Mouse (Mus musculus) hindbrain, embryonic 12.5 days (tissue): ENCODE results near the gene Zfyve28. TPM values are rescaled to one million over a fixed set of nuclear protein-coding genes. Genes with fewer than 3 reads are reported as not detected.

Experiments used
- ATAC-seq: fragments of 200-750 bp; cut with Nextera tagmentation; 2 replicates; pipeline ENCODE4 v1.8.0; 2017; ENCODE audit warnings: moderate TSS enrichment; ENCODE audit not compliant: low FRiP score
- H3K27ac ChIP-seq: fragments of 300-500 bp; sonication (generic); 2 replicates; pipeline ENCODE4 v1.5.1; 2016; ENCODE audit warnings: mild to moderate bottlenecking
- H3K27me3 ChIP-seq: fragments of 300-500 bp; sonication (generic); 2 replicates; pipeline ENCODE4 v1.6.1; 2016; ENCODE audit warnings: mild to moderate bottlenecking
- H3K36me3 ChIP-seq: fragments of 300-500 bp; sonication (generic); 2 replicates; pipeline ENCODE4 v1.6.1; 2016; ENCODE audit warnings: mild to moderate bottlenecking
- H3K4me1 ChIP-seq: fragments of 300-500 bp; sonication (generic); 2 replicates; pipeline ENCODE4 v1.6.1; 2016
- H3K4me2 ChIP-seq: fragments of 300-500 bp; sonication (generic); replicated peaks from 2 replicates; pipeline ENCODE4 v1.6.1; 2016; ENCODE audit warnings: mild to moderate bottlenecking
- H3K4me3 ChIP-seq: fragments of 300-500 bp; sonication (generic); 2 replicates; pipeline ENCODE4 v1.5.1; 2016; ENCODE audit warnings: mild to moderate bottlenecking
- H3K9ac ChIP-seq: fragments of 300-500 bp; sonication (generic); 2 replicates; pipeline ENCODE4 v1.6.1; 2016; ENCODE audit warnings: mild to moderate bottlenecking, moderate library complexity
- H3K9me3 ChIP-seq: fragments of 300-500 bp; sonication (generic); replicated peaks from 2 replicates; pipeline ENCODE4 v1.6.1; 2016; ENCODE audit warnings: mild to moderate bottlenecking
- WGBS: fragments of 180-500 bp; shearing (Covaris S2); methylation state at CpG from one replicate; pipeline ENCODE4 v1.1.7; 2016; 5-methylcytosine and 5-hydroxymethylcytosine counted together
- polyA plus RNA-seq: library from polyadenylated mRNA; unstranded; fragments of >200 nt; fragmentation: Nextera tagmentation; extraction: Ambion mirVana; gene quantifications from 2 replicates; pipeline ENCODE4 v1.2.1, GENCODE M21; 2016

Gene Zfyve28
- polyA plus RNA-seq, 1 experiment from 2014 or later = 2.9 TPM

DNA sequence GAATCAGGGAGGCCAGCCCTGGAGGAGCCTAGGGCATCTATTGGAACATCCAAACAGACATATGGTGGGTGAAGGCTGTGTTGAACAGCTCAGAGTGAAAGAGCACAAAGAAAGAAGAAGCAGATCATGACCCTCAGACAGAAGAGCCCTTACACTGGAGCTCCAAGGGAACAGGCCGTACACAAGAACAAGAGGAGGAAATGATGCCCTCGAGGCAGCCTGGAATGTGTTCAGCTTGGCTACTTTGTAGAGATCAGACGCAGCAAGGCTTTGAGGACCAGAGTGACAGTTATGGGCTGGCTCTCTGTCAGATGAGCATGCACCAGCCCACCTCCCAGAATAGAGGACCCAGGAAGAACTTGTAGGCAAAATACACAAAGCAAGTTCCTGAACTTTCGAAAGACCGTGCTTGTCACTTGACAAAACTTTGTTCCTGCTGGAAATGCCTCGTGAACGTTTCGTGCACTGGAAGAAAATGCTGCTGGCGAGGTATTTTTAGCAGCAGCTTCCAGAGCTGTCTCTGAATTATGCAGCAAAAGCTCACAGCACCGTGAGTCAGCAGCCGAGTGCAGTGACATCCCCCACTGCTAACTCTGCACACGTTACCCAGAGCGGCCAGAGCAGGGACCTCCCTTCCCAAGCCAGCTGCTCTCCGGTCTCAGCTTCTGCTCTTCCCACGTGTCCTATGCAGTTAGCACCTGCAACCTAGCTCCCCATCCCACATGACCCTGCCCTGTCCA is 45.9 kb downstream of the Zfyve28 start:
- no peaks in the 10 kb centered on the region for H3K27me3 ChIP-seq
- H3K27ac ChIP-seq = no peak overlapping the region
- no peak for ATAC-seq
- H3K4me2 ChIP-seq = no peak overlapping the region
- H3K9me3 ChIP-seq = no peaks in the 10 kb centered on the region
- H3K9ac ChIP-seq = no peak overlapping the region
- no peaks in the 10 kb centered on the region for H3K36me3 ChIP-seq
- H3K4me3 ChIP-seq = no peak overlapping the region
- H3K4me1 ChIP-seq = peaks cover 6% of the 10 kb centered on the region; the same call in 1 of the 2 replicates
- 49% methylated on average over 15 of the region's 15 CpGs for WGBS

GRCm38 (mm10) chr5:34238444-34238843 is 49.8 kb downstream of the Zfyve28 start:
- ATAC-seq = no peak
- Histone ChIP-seq H3K9ac (no peak overlapping the region), H3K36me3 (no peaks in the 10 kb centered on the region), H3K27me3 (no peaks in the 10 kb centered on the region), H3K4me1 (peaks cover 6% of the 10 kb centered on the region; the same call in 1 of the 2 replicates), H3K27ac (no peak overlapping the region), H3K4me2 (no peak overlapping the region), H3K9me3 (no peaks in the 10 kb centered on the region), H3K4me3 (no peak overlapping the region)
- WGBS = 90% methylated on average over 6 of the region's 6 CpGs

- no peak overlapping the region for H3K4me2 ChIP-seq
- no peak overlapping the region for H3K27ac ChIP-seq
- no peak overlapping the region for H3K9ac ChIP-seq
- H3K9me3 ChIP-seq = no peaks in the 10 kb centered on the region
- 53% methylated on average over 10 of the region's 10 CpGs for WGBS
- no peaks in the 10 kb centered on the region for H3K27me3 ChIP-seq
- no peaks in the 10 kb centered on the region for H3K4me1 ChIP-seq
- no peak for ATAC-seq
- H3K4me3 ChIP-seq = no peak overlapping the region
- H3K36me3 ChIP-seq = no peaks in the 10 kb centered on the region
Measured at GRCm38 (mm10) chr5:34235898-34236420, 52.3 kb downstream of the Zfyve28 start.

DNA sequence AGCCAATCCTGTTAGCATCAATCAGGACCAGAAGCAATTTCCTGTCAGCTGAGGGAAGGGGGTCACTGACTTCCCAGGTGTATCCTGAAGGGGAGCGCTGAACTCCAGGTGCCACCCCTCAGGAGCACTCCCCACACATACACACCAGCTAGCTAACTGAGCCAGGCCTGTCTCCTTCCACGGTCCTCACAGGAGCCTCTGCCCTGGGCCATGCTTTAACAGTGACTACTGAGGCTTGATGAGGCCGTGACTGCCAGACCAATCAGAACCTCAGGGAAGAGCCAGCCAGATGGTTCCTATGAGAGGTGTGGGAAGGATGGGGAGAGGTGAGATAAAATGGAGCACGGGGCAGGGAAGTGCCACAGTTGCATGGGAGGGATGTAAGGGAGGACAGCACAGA is 53.2 kb downstream of the Zfyve28 start:
- Histone ChIP-seq H3K4me2 (no peak overlapping the region), H3K4me3 (no peak overlapping the region), H3K27me3 (no peaks in the 10 kb centered on the region), H3K9me3 (no peaks in the 10 kb centered on the region), H3K36me3 (no peaks in the 10 kb centered on the region), H3K4me1 (no peaks in the 10 kb centered on the region), H3K27ac (no peak overlapping the region), H3K9ac (no peak overlapping the region)
- 83% methylated on average over 4 of the region's 4 CpGs for WGBS
- no peak for ATAC-seq

GRCm38 (mm10) chr5:34233221-34233515 is 55.1 kb downstream of the Zfyve28 start:
- H3K9ac ChIP-seq = 0 out of 2 replicates have a peak overlapping the region, but pooled peaks have one; percentile 2
- H3K4me3 ChIP-seq = no peak overlapping the region
- H3K27ac ChIP-seq = no peak overlapping the region
- no peaks in the 10 kb centered on the region for H3K9me3 ChIP-seq
- no peaks in the 10 kb centered on the region for H3K36me3 ChIP-seq
- no peak for ATAC-seq
- H3K27me3 ChIP-seq = no peaks in the 10 kb centered on the region
- no peaks in the 10 kb centered on the region for H3K4me1 ChIP-seq
- 95% methylated on average over 6 of the region's 6 CpGs for WGBS
- no peak overlapping the region for H3K4me2 ChIP-seq

DNA sequence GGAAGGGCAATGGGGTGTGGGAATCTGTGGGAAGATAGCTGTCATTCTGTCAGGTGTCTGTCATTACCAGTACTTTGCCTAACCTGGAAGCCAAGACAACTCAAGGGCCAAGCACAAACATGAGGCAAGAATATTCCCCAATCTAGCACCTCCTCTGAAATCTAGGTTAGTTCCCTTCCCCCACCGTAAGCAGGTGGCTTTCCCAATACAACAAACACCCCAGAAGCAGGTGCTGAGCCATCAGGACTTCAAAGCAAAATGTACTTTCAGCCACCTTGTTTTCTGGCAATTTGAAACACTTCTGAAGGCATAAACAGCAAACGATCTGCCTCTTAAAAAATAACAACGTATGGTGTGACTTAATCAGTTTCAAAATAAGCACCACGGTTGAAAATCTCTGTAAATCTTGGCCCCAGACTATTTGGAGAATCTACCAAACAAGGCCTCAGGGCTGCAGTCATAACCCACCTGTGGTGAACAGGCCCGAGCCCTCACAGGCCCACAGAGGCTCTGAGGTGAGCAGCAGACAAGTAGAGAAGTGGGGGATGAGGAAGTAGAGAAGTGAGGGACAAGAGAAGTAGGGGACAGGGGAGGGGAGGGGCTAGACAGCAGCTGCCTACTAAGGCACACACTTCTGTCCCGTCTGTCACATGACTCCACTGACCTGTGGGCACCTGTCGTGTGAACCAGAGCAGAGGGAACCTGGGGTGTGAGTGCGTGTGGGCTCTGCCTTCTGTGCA is 55.6 kb downstream of the Zfyve28 start:
- H3K9me3 ChIP-seq = no peaks in the 10 kb centered on the region

DNA sequence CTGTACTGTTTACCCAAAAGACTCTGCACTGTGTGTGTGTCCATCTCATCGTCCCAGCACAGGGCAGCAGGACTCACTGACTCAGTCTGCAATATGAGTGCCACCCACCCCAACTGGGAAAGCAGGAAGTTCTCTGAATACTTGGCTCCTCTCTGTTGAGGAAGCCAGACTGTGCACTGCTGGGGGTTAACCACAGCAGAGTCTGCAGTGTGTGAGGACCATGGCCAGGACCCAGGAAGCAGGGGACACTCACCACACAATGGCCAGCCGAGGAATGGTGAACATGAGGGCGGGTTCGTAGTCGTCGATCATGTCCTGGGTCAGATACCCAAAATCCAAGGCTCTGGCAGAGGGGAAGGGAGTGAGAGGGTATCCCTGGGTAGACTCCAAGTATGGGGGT is 56.3 kb downstream of the Zfyve28 start:
- H3K4me1 ChIP-seq = no peaks in the 10 kb centered on the region
- H3K27ac ChIP-seq = no peak overlapping the region
- WGBS = 81% methylated on average over 6 of the region's 6 CpGs
- ATAC-seq = no peak
- H3K36me3 ChIP-seq = no peaks in the 10 kb centered on the region
- no peak overlapping the region for H3K9ac ChIP-seq
- no peak overlapping the region for H3K4me2 ChIP-seq
- no peaks in the 10 kb centered on the region for H3K27me3 ChIP-seq
- no peak overlapping the region for H3K4me3 ChIP-seq
- H3K9me3 ChIP-seq = no peaks in the 10 kb centered on the region

More for the DNA sequence above, 55.6 kb downstream of the Zfyve28 start:
- no peaks in the 10 kb centered on the region for H3K4me1 ChIP-seq
- ATAC-seq = no peak
- no peaks in the 10 kb centered on the region for H3K36me3 ChIP-seq
- 79% methylated on average over 8 of the region's 8 CpGs for WGBS
- H3K9ac ChIP-seq = 0 out of 2 replicates have a peak overlapping the region, but pooled peaks have one; percentile 2
- H3K4me3 ChIP-seq = no peak overlapping the region
- no peak overlapping the region for H3K4me2 ChIP-seq
- H3K27ac ChIP-seq = no peak overlapping the region
- H3K27me3 ChIP-seq = no peaks in the 10 kb centered on the region

DNA sequence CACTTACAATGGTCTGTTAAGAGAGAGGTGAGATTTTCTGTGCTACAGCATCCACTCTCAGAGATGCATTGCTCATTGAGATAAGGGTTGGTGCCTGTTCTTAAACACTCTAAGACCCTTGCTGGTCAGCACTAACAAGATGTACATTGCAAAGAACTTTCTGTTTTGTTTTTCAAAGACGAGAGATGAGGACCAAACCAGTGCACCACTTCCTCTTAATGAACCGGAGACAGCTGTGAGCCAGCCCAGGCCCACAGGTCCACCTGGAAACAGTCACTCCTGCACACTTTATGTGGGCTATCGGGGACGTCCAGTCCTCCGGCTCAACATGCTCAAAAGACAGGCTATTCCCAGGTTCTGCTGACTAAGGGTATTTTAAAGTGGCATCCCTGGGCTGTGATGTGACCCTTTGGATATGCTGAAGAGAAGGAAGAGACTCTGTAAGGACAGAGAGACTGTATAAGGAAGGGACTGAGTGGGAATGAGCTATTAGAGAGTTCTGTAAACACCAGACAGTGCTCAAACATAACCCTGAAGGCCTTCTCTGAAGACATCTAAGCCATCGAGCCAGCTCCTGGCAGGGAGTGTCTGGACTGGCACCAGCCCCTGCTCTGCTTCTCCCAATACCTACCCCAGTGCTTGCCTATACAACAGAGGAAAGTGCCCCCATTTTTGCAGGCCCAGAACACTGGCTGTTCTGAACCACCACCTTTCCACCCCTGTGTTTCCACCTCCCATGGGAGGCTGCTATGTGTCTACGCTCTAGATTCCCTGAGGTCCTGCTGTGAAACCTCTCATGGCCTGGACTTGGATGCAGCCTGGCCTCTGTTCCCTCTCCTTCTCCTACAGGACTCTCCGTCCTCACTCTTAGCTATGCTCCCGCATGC is 57.4 kb downstream of the Zfyve28 start:
- no peak overlapping the region for H3K27ac ChIP-seq
- H3K4me3 ChIP-seq = no peak overlapping the region
- no peaks in the 10 kb centered on the region for H3K36me3 ChIP-seq
- H3K9me3 ChIP-seq = no peaks in the 10 kb centered on the region
- no peak overlapping the region for H3K4me2 ChIP-seq
- WGBS = 85% methylated on average over 9 of the region's 9 CpGs
- H3K27me3 ChIP-seq = no peaks in the 10 kb centered on the region
- H3K4me1 ChIP-seq = no peaks in the 10 kb centered on the region
- ATAC-seq = no peak
- H3K9ac ChIP-seq = no peak overlapping the region

GRCm38 (mm10) chr5:34229503-34229902 is 58.7 kb downstream of the Zfyve28 start:
- no peak for ATAC-seq
- 90% methylated on average over 5 of the region's 5 CpGs for WGBS
- Histone ChIP-seq H3K9ac (no peak overlapping the region), H3K27me3 (no peaks in the 10 kb centered on the region; the same call in 1 of the 2 replicates), H3K27ac (no peak overlapping the region), H3K4me3 (no peak overlapping the region), H3K4me1 (no peaks in the 10 kb centered on the region), H3K36me3 (no peaks in the 10 kb centered on the region), H3K4me2 (no peak overlapping the region), H3K9me3 (no peaks in the 10 kb centered on the region)

GRCm38 (mm10) chr5:34225516-34225915 is 62.7 kb downstream of the Zfyve28 start:
- Histone ChIP-seq H3K9ac (no peak overlapping the region), H3K27me3 (no peaks in the 10 kb centered on the region; the same call in 1 of the 2 replicates), H3K36me3 (no peaks in the 10 kb centered on the region), H3K4me3 (no peak overlapping the region), H3K4me2 (no peak overlapping the region), H3K9me3 (no peaks in the 10 kb centered on the region), H3K27ac (no peak overlapping the region), H3K4me1 (no peaks in the 10 kb centered on the region)
- 94% methylated on average over 2 of the region's 2 CpGs for WGBS
- no peak for ATAC-seq

DNA sequence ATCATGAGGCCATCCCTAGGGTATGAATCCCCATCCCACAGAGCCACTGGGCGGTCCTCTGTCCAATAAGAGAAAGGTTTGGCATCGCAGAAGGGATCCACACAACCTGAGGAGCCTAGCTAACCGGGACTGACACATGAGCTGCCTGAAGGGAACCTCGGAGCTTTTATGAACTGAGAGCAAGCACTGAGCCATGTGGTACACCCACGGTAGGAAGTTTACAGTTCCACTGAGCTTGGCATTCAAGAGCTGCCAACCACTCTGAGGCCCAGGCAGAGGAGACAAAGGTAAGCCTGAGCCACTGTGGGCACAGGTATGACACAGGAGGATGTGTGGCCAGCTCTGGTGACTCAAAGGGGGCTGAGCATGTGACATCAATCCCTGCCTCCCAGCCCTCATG is 63.7 kb downstream of the Zfyve28 start:
- H3K4me1 ChIP-seq = no peaks in the 10 kb centered on the region
- H3K9me3 ChIP-seq = no peaks in the 10 kb centered on the region
- ATAC-seq = no peak
- H3K27me3 ChIP-seq = no peaks in the 10 kb centered on the region; the same call in 1 of the 2 replicates
- no peak overlapping the region for H3K4me3 ChIP-seq
- H3K4me2 ChIP-seq = no peak overlapping the region
- H3K27ac ChIP-seq = no peak overlapping the region
- H3K9ac ChIP-seq = no peak overlapping the region
- no peaks in the 10 kb centered on the region for H3K36me3 ChIP-seq
- 86% methylated on average over 5 of the region's 5 CpGs for WGBS

- Histone ChIP-seq H3K27me3 (no peaks in the 10 kb centered on the region), H3K4me3 (no peak overlapping the region), H3K36me3 (no peaks in the 10 kb centered on the region), H3K9me3 (no peaks in the 10 kb centered on the region), H3K4me1 (no peaks in the 10 kb centered on the region), H3K27ac (no peak overlapping the region), H3K9ac (no peak overlapping the region), H3K4me2 (no peak overlapping the region)
- 82% methylated on average over 4 of the region's 4 CpGs for WGBS
- ATAC-seq = no peak
Measured at GRCm38 (mm10) chr5:34220001-34220400, 68.2 kb downstream of the Zfyve28 start.
